Mouse (Mus musculus) embryonic facial prominence, embryonic 13.5 days (tissue): ENCODE data around the gene Enox1. TPM values are rescaled to one million over a fixed set of nuclear protein-coding genes. Genes with fewer than 3 reads are reported as not detected.

Experiments used
- ATAC-seq: fragments of 200-750 bp; cut with Nextera tagmentation; 2 replicates; pipeline ENCODE4 v1.8.0; 2017; ENCODE audit warnings: low read depth; ENCODE audit not compliant: insufficient number of reproducible peaks, insufficient read depth, low FRiP score, low TSS enrichment
- H3K27ac ChIP-seq: fragments of 300-500 bp; sonication (generic); 2 replicates; pipeline ENCODE4 v1.5.1; 2015; ENCODE audit warnings: moderate library complexity, mild to moderate bottlenecking, inconsistent platforms
- H3K27me3 ChIP-seq: fragments of 300-500 bp; sonication (generic); 2 replicates; pipeline ENCODE4 v1.6.1; 2015; ENCODE audit warnings: mild to moderate bottlenecking, inconsistent platforms
- H3K36me3 ChIP-seq: fragments of 300-500 bp; sonication (generic); 2 replicates; pipeline ENCODE4 v1.6.1; 2015; ENCODE audit warnings: mild to moderate bottlenecking, inconsistent platforms
- H3K4me1 ChIP-seq: fragments of 300-500 bp; sonication (generic); 2 replicates; pipeline ENCODE4 v1.6.1; 2015; ENCODE audit warnings: inconsistent platforms
- H3K4me2 ChIP-seq: fragments of 300-500 bp; sonication (generic); 2 replicates; pipeline ENCODE4 v1.6.1; 2015; ENCODE audit warnings: moderate library complexity, mild to moderate bottlenecking, inconsistent platforms
- H3K4me3 ChIP-seq: fragments of 300-500 bp; sonication (generic); 2 replicates; pipeline ENCODE4 v1.5.1; 2015; ENCODE audit warnings: mild to moderate bottlenecking, inconsistent platforms
- H3K9ac ChIP-seq: fragments of 300-500 bp; sonication (generic); 2 replicates; pipeline ENCODE4 v1.6.1; 2015; ENCODE audit warnings: mild to moderate bottlenecking, inconsistent platforms
- H3K9me3 ChIP-seq: fragments of 300-500 bp; sonication (generic); 2 replicates; pipeline ENCODE4 v1.6.1; 2016; ENCODE audit warnings: inconsistent platforms
- WGBS: fragments of 180-500 bp; shearing (Covaris S2); methylation state at CpG from one replicate; pipeline ENCODE4 v1.1.7; 2015; ENCODE audit warnings: mixed read lengths; 5-methylcytosine and 5-hydroxymethylcytosine counted together
- polyA plus RNA-seq: library from polyadenylated mRNA; unstranded; fragments of >200 nt; fragmentation: Nextera tagmentation; extraction: Ambion mirVana; gene quantifications from 2 replicates; pipeline ENCODE4 v1.2.1, GENCODE M21; 2015

Enox1 gene
- polyA plus RNA-seq, 1 experiment from 2014 or later, result 19.6 TPM

DNA sequence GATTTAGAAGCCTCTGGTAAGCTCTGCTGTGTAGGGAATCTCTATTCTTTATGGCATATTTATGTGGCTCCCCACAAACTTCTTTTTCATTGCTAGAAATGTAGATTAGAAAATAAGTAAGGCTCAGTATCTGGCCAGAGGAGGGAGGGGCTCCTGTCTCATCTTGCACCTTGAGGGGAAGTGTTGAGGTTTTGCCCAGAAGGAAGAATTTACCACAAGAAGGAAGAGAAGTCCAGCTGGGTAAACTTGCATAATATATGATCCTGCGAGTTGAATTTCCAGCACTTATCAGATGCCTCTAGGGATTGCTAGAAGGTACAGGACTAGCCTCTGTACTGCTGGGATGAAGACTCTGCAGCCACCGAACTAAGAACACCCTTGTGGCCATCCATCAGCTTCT lies 259.8 kb downstream of the Enox1 start:
- Histone ChIP-seq H3K4me1 (peaks cover 13% of the 10 kb centered on the region; the same call in 1 of the 2 replicates), H3K27ac (no peak overlapping the region), H3K9me3 (no peaks in the 10 kb centered on the region), H3K27me3 (no peaks in the 10 kb centered on the region), H3K9ac (no peak overlapping the region), H3K4me2 (no peak overlapping the region), H3K4me3 (no peak overlapping the region), H3K36me3 (no peaks in the 10 kb centered on the region)
- WGBS, result 65% methylated on average over 2 of the region's 2 CpGs
- no peak for ATAC-seq

DNA sequence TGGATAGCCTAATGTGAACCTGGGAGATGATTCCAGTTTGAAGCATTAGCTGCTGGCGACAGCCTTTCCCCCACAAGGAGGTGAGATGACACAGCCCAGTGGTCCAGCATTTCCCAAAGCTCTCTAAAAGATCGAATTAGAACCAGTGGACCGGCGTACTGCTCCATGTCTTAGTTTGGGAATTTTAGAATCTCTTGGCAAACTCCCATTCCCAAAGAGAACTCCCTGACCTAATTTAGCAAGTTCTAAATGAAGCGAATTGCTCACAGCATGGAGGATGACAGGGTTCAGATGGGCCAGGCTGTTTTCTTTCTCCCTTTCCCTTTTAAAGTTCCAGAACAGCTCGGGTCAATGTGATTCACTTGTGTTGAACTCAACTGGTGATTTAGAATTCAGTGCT lies 264.5 kb downstream of the Enox1 start:
- 87% methylated on average over 6 of the region's 6 CpGs for WGBS
- Histone ChIP-seq H3K4me2 (no peak overlapping the region), H3K9me3 (no peaks in the 10 kb centered on the region), H3K9ac (no peak overlapping the region), H3K27me3 (no peaks in the 10 kb centered on the region), H3K36me3 (no peaks in the 10 kb centered on the region), H3K4me1 (0 out of 2 replicates have a peak, but pooled peaks cover 4% of the 10 kb centered on the region), H3K27ac (no peak overlapping the region), H3K4me3 (no peak overlapping the region)
- no peak for ATAC-seq

DNA sequence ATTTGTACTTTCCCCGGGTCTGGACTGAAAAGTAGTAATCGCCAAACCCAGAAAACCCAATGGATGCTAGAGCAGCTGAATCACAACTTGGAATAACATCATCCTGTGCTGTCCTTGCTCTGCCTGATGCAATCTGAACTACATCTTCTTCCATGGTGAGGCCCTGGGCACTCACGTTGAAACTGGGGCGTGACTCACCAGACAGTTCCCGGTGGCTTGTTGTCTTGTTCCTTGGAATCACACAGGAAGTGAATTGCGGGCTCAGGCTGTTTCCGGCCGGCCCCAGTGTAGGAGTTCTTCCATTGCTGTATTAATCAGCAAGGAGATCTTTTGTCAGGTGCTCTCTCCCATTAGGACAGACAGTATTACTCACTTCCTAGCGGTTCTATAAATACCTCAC lies 266.6 kb downstream of the Enox1 start:
- Histone ChIP-seq H3K4me3 (no peak overlapping the region), H3K27ac (no peak overlapping the region), H3K9me3 (no peaks in the 10 kb centered on the region), H3K4me1 (no peaks in the 10 kb centered on the region), H3K36me3 (no peaks in the 10 kb centered on the region), H3K4me2 (no peak overlapping the region), H3K9ac (no peak overlapping the region), H3K27me3 (no peaks in the 10 kb centered on the region)
- 70% methylated on average over 9 of the region's 9 CpGs for whole genome bisulfite sequencing
- ATAC-seq, result no peak

DNA sequence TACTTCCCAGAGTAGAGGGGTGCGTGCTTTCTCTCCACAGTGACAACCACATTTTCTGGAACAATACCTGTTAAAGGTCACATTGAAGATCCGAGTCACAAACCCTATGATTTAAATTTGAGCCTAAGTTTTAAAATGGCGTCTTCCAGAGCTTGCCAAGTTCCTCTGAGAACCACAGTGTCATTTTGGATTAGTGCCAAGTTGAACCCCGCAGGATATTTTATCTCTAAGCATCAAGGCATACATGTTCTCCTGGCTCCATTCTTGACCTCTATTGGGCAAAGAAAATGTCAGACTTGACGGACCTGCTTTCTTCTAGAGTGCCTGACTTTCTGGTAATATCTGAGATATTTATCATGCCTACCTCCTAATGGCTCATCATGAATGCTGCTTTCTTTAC lies 282.9 kb downstream of the Enox1 start:
- no peaks in the 10 kb centered on the region for H3K36me3 ChIP-seq
- no peak overlapping the region for H3K27ac ChIP-seq
- no peak for ATAC-seq
- H3K4me1 ChIP-seq, result no peaks in the 10 kb centered on the region
- H3K4me3 ChIP-seq, result no peak overlapping the region
- H3K9ac ChIP-seq, result no peak overlapping the region
- WGBS, result 70% methylated on average over 5 of the region's 5 CpGs
- no peaks in the 10 kb centered on the region for H3K9me3 ChIP-seq
- no peaks in the 10 kb centered on the region for H3K27me3 ChIP-seq
- no peak overlapping the region for H3K4me2 ChIP-seq

DNA sequence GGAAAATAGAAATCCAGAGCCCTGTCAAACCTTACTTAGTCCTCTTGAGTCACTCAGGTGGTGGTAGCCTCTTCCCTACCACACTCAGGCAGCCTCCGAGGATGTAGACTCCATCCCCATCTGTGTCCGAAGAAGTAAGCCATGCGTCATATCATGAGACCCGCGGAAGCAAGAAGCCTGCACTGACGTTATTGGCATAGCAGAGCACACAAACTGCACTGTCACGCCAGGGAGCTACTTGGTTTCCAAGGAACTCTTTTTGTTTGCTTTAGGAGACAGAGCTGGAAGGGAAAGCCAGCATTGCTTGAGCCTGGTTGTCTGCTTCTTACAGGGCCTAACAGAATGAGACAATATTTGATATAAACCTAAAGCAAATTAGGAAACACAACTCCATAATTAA lies 284.2 kb downstream of the Enox1 start:
- no peaks in the 10 kb centered on the region for H3K36me3 ChIP-seq
- no peak overlapping the region for H3K27ac ChIP-seq
- ATAC-seq, result no peak
- H3K9ac ChIP-seq, result no peak overlapping the region
- H3K4me1 ChIP-seq, result no peaks in the 10 kb centered on the region
- H3K27me3 ChIP-seq, result no peaks in the 10 kb centered on the region
- 88% methylated on average over 7 of the region's 7 CpGs for WGBS
- H3K4me2 ChIP-seq, result no peak overlapping the region
- H3K4me3 ChIP-seq, result no peak overlapping the region
- H3K9me3 ChIP-seq, result no peaks in the 10 kb centered on the region

DNA sequence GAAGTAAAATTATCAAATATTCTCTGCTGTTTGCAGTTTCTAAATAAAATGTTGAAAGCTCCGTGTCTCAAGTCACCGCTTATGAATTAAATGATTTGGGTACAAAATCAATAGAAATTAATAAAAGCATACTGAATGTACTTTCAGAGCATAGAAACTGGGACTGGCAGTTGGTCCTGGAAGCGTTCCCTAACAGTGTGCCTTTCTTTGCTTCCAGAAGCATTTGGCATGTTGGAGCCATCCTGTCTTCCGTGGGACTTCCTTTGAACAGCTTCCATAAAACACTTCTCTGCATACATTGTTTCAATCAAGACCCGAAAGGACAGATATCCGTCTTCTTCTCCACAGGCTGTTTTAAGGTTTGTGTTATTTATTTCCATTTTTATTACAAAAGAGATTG lies 285.0 kb downstream of the Enox1 start:
- H3K4me2 ChIP-seq, result no peak overlapping the region
- 88% methylated on average over 6 of the region's 6 CpGs for WGBS

DNA sequence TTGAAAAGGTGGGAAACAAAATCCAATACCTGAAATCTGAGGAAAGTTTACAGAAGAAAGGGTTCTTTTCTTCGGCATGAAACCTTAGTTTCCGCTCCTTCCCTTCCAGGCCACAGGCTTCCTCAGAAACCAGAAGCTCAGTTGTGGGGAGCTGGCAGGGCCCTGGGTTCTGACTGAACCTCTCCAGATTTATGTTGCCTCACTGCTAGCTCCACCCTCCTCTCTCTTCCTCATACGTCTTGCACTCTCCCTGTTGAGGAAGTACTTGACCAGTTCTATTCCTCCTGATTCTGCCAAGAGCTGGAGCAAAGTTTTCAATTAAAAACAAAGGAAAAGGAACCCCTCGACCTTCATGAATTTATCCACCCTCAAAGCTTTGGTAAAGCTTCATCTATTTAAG lies 291.4 kb downstream of the Enox1 start:
- no peaks in the 10 kb centered on the region for H3K36me3 ChIP-seq
- no peak overlapping the region for H3K4me3 ChIP-seq
- ATAC-seq, result no peak
- H3K4me1 ChIP-seq, result no peaks in the 10 kb centered on the region
- H3K27me3 ChIP-seq, result no peaks in the 10 kb centered on the region
- no peak overlapping the region for H3K4me2 ChIP-seq
- H3K27ac ChIP-seq, result no peak overlapping the region
- no peaks in the 10 kb centered on the region for H3K9me3 ChIP-seq
- no peak overlapping the region for H3K9ac ChIP-seq
- WGBS, result 67% methylated on average over 4 of the region's 4 CpGs

More for the DNA sequence above, 285.0 kb downstream of the Enox1 start:
- no peaks in the 10 kb centered on the region for H3K36me3 ChIP-seq
- no peaks in the 10 kb centered on the region for H3K27me3 ChIP-seq
- no peak overlapping the region for H3K4me3 ChIP-seq
- no peak for ATAC-seq
- H3K9ac ChIP-seq, result no peak overlapping the region
- no peak overlapping the region for H3K27ac ChIP-seq
- no peaks in the 10 kb centered on the region for H3K9me3 ChIP-seq
- no peaks in the 10 kb centered on the region for H3K4me1 ChIP-seq

DNA sequence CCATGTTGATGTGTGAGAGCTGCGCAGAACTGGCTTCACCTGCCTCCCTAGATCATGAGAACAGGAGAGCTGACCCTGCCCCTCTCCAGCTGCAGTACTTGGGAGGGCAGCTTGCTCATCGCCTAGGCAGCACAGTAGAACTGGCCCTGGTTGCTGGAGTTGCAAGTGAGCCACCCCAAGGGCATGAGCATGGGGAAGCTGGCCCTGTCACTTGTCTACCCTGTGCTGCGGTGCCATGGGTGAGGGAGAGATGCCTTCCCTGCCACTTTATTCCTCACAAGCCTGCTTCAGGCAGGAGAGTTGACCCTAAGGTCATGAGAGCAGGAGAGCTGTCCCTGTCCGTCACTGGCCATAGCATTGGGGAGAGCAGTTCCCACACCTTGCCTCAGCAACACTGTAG lies 295.4 kb downstream of the Enox1 start:
- Histone ChIP-seq H3K9ac (no peak overlapping the region), H3K9me3 (no peaks in the 10 kb centered on the region), H3K27ac (no peak overlapping the region), H3K4me3 (no peak overlapping the region), H3K36me3 (no peaks in the 10 kb centered on the region), H3K4me2 (no peak overlapping the region), H3K4me1 (peaks cover 9% of the 10 kb centered on the region), H3K27me3 (no peaks in the 10 kb centered on the region)
- ATAC-seq, result no peak
- 86% methylated on average over 4 of the region's 4 CpGs for WGBS

DNA sequence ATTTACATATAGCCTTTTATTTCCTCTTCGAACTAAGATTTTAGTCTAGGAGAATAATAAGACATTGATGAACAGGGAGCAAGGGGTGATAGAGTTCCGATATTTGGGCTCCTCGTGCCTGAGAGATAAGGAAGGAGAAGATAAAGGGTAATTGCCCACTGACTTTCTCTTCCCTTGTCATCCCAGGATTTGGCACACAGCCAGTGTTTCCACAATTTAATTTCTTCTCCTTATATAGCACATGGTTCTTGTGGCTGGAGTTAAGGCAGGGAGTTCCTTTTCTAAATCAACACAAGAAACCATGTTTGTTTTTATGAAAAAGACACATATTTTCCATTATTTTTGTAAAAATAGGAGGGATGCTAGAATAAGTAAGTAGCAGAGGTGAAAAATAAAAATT lies 299.5 kb downstream of the Enox1 start:
- Histone ChIP-seq H3K27me3 (no peaks in the 10 kb centered on the region), H3K4me2 (no peak overlapping the region), H3K36me3 (no peaks in the 10 kb centered on the region), H3K4me3 (no peak overlapping the region), H3K27ac (0 out of 2 replicates have a peak overlapping the region, but pooled peaks have one; percentile 16), H3K4me1 (peaks cover 15% of the 10 kb centered on the region), H3K9me3 (no peaks in the 10 kb centered on the region), H3K9ac (no peak overlapping the region)
- WGBS, result 77% methylated on average over 3 of the region's 3 CpGs
- no peak for ATAC-seq

DNA sequence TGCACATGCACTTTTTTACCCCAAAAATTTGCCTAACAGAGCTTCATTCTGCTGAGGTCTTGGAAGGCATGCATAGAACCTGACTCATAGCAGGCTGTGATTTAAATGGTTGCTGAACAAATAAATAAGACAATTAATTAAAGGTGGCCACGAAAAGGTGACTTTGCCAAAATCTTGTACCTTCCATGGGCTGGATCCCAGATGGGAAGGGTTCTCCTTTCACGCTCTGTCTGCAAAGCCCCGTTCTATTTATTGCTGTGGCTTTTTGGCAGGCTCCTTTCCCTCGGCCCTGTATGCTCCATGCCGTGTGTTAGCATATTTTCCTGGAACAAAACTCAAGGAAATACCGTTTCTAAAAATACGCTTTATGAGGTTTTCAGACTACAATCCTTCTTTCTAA lies 300.3 kb downstream of the Enox1 start:
- WGBS, result 47% methylated on average over 7 of the region's 7 CpGs
- Histone ChIP-seq H3K27ac (peak overlapping the region; percentile 11; the same call in 1 of the 2 replicates), H3K4me2 (no peak overlapping the region), H3K27me3 (no peaks in the 10 kb centered on the region), H3K9me3 (no peaks in the 10 kb centered on the region), H3K4me3 (no peak overlapping the region), H3K9ac (no peak overlapping the region), H3K4me1 (peaks cover 15% of the 10 kb centered on the region), H3K36me3 (no peaks in the 10 kb centered on the region)
- ATAC-seq, result no peak

DNA sequence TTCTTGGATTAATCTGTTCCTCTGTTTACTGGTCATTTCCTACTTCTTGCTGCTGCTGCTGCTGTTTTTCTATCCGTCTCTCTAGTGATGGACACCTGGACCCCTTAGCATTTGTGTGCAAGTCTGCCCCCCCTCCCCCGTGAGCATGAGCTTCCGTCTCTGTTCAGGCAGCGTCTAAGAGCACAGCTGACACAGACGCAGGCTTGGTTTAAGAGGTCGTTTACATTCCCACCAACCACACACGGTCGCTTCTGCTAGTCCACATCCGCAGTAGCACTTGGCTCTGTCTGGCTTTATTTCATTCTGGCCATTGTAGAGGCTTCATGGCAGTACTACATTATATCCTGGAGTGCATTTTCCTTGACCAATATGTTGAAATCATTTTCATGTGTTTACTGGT lies 301.7 kb downstream of the Enox1 start:
- no peak overlapping the region for H3K27ac ChIP-seq
- no peaks in the 10 kb centered on the region for H3K9me3 ChIP-seq
- 35% methylated on average over 9 of the region's 9 CpGs for WGBS
- no peak for ATAC-seq
- H3K4me3 ChIP-seq, result no peak overlapping the region
- peaks cover 15% of the 10 kb centered on the region for H3K4me1 ChIP-seq
- H3K4me2 ChIP-seq, result no peak overlapping the region
- H3K36me3 ChIP-seq, result no peaks in the 10 kb centered on the region
- H3K9ac ChIP-seq, result no peak overlapping the region
- H3K27me3 ChIP-seq, result no peaks in the 10 kb centered on the region

DNA sequence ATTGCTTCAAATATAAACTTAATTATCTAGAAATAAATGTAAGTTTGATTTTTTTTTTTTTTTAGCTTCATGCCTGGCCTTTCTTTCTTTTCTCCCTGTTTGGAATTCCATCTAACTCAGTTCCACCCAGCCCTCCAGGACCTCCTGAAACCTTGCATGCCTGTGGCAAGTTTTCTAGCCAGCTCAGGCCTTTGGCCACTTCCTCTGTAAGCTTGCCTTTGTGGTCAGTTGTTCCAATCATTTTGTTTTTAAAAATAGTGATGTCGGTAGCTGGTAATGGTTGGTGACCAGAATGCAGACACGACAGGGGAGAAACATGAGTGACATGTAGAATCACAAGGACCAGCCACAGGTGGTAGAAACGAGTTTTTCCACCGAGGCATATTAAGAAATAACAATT lies 307.4 kb downstream of the Enox1 start:
- H3K9me3 ChIP-seq, result no peaks in the 10 kb centered on the region
- 78% methylated on average over 4 of the region's 4 CpGs for WGBS
- ATAC-seq, result no peak
- H3K4me3 ChIP-seq, result no peak overlapping the region
- no peaks in the 10 kb centered on the region for H3K36me3 ChIP-seq
- H3K27me3 ChIP-seq, result no peaks in the 10 kb centered on the region
- no peak overlapping the region for H3K9ac ChIP-seq
- no peak overlapping the region for H3K4me2 ChIP-seq
- no peak overlapping the region for H3K27ac ChIP-seq
- 0 out of 2 replicates have a peak, but pooled peaks cover 2% of the 10 kb centered on the region for H3K4me1 ChIP-seq

DNA sequence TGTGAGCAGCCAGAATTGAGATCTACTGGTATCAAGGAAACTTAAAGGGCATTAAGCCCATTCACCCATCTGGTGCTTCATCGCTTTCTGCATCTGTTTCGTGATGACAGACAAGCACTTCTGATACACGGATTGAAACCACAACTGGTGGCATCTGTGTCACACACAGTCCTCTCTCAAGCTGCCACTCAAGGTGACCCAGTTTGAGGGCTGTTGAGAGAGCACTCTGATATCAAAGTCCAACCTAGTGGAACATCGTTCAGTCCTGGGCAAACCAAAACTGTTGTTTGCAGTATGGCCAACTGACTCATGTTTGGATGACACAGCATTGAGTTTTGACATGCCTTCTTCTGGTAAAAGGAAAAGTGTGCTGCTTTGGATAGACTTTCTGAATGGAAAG lies 308.2 kb downstream of the Enox1 start:
- H3K4me3 ChIP-seq, result no peak overlapping the region
- H3K27me3 ChIP-seq, result no peaks in the 10 kb centered on the region
- H3K27ac ChIP-seq, result no peak overlapping the region
- no peak overlapping the region for H3K9ac ChIP-seq
- WGBS, result 85% methylated on average over 4 of the region's 4 CpGs
- ATAC-seq, result no peak
- no peaks in the 10 kb centered on the region for H3K36me3 ChIP-seq
- H3K9me3 ChIP-seq, result no peaks in the 10 kb centered on the region
- H3K4me1 ChIP-seq, result 0 out of 2 replicates have a peak, but pooled peaks cover 2% of the 10 kb centered on the region
- H3K4me2 ChIP-seq, result no peak overlapping the region
